Mouse (Mus musculus) fat pad, adult 2 months (tissue): ENCODE data around the gene Os9.
"Not testable (repeated sequence)": the region's sequence is repeated elsewhere in the genome, so short reads cannot be mapped to it uniquely, and the experiment has no call there.

Source experiments
- DNase-seq: peaks from one replicate; pipeline ENCODE4 v3.0.0-alpha.2; 2011; ENCODE audit warnings: low read depth, low spot score; ENCODE audit errors: extremely low read depth

Gene Os9

DNA sequence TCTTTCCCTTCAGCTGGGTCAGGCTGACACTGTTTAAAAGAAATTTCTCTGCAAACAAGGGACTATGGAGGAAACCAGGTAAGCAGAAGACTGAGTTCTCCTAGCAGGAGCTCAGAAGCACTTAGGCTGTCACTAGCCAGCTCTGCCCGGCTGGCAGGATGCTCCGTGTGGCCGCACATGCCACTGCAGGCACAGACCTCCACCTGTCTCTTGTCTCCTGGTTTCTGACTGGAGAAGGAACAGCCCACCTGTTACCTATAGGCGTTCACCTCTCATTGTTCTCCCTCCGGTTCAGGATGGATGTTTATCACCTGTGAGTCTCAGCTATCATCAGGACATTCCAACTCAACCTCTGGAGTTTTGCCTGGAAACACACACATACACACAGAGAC is 37.0 kb downstream of the Os9 start:
- no peak for DNase-seq

DNA sequence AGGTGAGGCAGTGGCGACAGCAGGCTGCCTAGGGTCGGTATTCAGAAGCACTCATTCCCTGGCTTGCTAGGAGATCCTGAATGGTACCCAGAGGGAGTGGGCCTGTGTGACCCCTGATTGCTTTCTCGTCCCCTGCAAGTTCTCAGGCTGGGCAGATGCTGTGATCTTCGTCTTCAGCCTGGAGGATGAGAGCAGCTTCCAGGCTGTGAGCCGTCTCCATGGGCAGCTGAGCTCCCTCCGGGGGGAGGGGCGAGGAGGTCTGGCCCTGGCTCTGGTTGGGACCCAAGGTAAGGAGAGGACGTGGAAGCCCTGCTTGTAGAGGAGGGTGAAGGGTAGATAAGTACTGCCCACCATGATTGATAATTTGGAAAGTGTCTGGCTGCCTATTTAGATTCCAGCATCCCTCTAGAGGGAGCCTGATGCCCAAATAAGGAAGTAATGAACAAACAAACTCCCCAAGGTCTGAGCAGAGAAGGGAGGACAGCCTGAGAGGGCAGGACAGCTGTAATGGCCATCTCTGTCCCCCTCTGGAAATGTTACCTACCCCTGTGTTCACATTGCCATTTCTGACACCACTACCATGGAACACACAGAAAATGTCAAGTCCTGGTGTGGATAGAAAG is 37.5 kb downstream of the Os9 start:
- no peak for DNase-seq

DNA sequence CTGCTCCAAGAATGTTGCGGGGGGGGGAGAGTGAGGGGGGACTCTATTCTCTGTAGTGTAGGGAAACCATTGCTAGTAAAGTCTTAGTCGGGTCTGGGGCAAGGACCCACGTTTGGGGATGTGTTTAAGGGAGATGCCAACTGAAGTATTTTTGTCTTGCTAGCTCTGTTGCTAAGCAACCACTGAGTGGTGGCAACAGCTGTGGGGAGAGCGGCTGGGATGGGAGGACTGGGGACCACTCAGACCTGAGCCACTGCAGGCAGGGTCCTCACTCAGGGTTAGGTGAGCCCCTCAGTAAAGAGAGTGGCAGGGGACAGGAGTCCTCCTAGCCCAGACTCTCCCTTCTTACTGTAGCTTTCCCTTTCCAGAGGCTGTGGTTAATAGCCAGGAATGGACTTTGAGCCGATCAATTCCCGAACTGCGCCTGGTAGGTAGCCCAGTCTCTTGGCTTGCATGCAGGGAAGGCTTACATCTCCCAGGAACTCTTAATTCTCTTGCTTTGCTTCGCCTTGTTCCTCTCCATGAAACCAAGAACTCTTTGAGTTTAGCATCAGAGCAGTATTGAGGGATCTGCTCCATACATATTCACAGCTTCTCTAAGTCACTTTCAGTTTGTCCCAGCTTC is 38.8 kb downstream of the Os9 start:
- DNase-seq, result no peak

DNA sequence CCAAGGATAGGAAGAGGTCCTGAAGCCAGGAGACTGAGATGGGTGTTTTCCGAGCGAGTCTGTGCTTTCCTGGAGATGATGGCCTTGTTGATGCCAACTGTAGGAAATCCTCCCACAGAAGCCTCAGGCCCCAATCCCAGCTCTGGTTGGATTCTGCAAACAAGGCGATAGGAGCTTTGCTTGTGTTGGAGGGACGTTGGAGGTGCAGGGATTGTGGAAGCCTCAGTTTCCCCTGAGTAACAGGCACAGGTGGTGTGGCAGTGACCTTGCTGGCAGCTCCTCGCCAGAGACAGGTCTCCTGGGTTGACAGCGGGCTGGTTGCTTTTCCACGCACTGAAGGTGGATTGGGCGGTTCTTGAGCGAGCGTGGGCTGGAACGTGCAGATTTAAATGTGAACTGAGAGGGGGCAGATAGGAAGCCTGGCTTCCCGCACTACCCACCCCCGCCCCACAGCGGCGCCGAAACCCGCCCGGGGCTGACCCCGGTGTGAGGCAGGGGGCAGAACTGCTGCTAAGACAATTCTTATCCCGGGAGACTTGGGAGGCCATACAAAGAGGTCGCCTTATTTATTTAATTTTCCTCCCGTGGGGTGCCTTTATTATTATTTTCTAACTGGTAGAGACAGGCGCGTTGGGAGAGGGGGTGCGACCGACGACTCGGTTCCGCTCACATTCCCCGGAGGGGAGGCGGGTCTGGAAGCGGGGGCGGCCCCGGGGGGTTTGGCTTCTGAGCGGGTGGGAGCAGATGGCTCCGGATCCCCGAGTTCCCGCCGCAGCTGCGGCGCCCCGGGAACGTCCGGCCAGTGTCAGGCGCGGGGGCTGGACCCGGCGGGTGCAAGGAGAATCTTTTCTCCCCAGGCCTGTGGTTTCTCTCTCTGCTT is 39.8 kb downstream of the Os9 start:
- DNase-seq, result no peak

DNA sequence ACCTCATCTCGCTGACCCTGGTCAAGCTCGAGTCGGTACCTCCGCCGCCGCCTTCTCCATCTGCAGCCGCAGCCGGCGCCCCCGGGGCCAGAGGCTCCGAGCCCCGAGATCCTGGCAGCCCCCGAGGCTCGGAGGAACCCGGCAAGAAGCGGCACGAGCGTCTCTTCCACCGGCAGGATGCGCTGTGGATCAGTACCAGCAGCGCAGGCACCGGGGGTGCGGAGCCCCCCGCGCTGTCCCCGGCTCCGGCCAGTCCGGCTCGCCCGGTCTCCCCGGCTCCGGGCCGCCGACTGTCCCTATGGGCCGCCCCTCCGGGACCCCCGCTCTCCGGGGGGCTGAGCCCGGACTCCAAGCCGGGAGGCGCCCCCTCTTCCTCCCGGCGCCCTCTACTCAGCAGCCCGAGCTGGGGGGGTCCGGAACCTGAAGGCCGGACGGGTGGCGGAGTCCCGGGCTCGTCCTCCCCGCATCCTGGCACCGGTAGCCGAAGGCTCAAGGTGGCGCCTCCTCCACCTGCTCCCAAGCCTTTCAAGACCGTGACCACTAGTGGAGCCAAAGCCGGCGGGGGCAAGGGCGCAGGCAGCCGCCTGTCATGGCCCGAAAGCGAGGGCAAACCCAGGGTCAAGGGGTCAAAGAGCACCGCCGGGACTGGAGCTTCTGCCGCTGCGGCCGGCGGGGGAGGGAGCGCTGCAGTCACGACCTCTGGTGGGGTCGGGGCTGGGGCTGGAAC is 41.1 kb downstream of the Os9 start:
- DNase-seq, result no peak

DNA sequence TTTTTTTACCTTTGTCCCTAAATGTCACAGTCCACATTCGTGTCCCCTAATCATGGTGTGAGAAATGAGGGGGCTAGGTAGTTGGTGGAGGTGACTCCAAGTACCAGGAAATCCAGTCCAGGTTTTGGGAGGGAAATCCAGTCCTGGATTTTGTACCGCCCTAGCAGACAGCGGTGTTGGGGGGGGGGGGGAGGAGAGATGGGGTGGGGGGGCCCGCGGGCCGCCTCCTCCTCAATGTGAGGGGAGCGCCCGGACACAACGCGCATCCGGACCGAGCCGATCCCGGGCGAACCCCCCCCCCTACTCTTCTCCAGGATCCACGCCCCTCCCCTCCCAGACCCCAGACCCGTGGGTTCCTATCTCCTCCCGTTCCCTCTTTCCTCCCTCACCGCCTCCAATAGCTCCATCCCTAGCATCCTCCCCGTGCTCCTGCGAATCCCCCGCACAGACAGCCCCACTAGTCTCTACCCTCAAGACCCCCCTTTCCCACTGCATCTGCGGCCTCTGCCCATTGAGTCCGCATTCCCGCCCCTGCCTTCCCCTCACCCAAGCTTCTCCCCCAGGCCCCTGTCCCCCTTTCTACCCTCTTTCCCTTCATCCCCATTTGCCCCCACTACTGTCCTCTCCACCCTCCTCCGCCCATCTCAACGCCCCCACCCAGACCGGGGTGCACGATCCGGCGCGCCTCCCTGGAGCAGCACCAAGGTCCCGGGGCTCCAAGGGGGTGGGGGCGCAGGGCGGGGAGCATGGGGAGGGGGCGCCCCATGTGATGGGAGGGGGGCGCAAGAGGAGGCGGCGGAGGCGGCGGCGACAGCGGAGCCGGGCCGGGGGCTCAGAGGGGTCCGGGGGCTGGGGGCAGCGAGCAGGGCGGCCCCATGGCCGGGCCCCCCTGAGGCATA is 42.0 kb downstream of the Os9 start:
- DNase-seq, result no peak

DNA sequence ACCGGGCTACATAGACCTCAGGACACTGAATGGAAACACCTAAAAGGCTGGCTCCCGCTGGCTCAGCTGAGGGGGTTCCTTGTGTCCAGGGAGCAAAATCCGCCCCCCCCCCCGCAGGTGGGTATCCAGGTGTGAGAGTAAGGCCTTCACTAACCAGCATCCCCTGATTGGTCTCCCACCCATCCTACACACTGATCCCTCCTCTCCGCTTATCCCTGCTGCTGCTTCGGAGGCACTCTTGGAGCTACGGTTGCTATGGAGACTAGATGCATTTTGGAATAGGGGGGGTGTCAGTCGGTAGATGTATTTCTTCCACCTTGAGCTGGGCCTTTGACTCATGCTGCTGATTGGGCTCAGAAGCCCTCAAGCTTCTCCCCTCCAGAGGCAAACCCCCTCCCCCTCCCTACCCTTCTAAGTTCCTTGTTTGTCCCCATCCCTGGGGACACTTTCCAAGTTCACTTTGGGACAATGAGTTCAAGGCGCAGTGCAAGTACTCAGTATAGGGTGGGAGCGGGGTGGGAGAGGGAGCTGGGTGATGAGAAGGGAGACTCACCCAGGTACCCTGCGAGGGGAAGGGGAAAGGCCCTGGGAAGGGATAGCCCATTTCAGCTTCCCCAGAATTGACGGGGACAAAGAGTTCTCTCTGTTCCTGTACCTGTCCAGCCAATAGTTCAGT is 42.8 kb downstream of the Os9 start:
- DNase-seq, result no peak

DNA sequence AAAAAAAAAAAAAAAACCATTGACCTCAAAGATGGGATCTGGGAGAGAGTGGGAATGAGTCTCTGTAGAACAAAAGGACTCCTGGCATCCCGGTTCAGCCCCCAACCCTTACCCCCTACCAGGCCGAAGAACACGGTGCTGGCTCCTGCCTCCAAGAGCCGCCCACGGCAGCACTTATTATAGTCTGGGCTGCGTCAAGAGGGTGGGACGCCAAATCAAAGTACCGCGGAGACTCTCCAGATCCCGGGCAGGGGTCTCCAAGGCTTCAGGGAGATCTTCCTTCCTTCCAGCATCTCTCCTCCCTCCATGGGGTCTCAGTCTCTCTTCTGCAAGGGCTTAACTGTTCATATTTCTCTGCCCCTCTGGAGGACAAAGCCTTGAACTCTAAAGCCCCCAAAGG is 43.4 kb downstream of the Os9 start:
- DNase-seq, result no peak

DNA sequence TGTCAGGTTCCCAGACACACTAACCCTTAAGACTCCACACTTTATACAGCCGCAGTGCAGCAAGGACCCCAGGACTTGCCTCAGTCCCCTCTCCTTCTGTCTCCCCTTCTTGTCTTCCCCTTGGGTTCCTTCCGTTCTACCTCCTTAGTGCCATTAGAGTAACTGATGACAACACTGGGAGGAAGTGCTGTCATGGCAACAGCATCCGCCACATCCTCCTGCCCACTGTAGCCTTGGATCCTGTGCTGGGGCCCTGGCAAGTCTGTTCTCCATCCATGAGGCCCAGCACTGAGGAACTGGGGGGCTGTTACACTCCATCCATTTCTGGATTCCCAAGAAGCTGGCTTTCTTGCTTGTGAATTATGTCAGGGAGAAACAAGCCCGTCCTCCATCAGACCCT is 44.8 kb downstream of the Os9 start:
- no peak for DNase-seq

DNA sequence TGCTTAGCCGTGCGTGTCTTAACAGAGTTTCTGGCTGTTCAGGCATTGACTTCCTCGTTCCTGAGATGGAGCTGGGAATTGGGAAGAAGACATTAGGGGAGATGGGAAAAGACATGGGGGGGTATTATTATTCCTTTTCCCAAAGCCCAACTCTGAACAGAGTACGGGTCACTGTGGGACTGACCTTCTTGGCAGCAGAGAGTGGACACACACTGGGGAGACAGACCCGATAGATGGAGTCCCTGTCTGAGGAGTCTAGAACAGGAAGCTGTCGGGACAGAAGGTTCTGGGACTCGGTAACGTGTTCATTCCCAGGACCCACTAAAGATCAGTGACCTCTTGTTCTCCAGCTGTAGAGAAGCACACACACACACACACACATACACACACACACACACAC is 45.3 kb downstream of the Os9 start:
- no peak for DNase-seq

DNA sequence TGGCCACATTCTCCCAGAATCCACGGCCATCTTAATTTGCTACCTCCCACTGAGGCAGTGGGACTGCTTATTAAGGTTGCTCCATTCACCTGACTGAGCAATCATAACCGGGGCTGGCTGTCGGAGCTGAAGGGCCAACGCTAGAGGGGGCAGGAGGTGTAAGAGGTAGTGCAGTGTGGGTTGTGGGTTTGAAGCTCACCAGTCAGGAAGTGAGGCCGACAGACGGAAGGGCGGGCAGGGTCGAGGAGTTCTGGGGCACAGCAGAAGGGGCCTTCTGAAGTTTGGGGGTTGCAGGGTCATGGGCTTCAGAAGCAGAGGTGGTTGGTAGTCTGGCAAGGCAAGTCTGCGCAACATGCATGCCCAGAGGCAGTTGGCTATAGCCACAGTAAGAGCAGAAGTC is 45.9 kb downstream of the Os9 start, which contains the start of gene Agap2:
Gene Agap2 (plus strand): TSS at position 205 of the 400 bp plus-strand sequence.
- no peak for DNase-seq

DNA sequence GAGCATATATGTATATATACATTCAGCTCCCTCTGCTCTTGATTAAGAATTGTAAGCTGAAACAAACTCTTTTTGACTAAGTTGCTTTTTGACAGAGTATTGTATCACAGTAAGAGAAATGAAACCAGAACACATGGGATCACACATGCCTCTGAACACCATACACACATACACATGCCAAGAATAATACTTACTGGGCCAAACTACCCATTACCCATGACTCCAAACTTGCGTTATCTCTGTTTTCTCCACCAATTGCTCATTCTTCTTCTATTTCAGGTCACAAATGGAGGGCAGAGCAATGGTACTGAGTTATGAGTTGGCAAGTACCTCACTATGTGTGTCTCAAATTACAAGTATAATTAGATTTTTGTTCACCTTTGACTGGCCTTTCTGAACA is 47.0 kb downstream of the Os9 start:
- no peak for DNase-seq

DNA sequence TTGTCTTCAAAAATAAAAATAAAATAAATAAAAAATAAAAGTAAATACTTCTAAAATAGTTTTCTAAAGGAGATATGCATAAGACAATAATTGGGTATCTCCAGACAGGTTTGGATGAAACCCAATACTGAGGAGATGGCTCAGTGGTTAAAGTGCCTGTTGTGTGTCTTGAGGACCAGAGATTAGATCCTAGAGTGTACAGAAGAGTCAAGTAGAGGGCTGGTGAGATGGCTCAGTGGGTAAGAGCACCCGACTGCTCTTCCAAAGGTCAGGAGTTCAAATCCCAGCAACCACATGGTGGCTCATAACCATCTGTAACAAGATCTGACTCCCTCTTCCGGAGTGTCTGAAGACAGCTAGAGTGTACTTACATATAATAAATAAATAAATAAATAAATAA is 48.0 kb downstream of the Os9 start:
- not testable (repeated sequence) for DNase-seq

DNA sequence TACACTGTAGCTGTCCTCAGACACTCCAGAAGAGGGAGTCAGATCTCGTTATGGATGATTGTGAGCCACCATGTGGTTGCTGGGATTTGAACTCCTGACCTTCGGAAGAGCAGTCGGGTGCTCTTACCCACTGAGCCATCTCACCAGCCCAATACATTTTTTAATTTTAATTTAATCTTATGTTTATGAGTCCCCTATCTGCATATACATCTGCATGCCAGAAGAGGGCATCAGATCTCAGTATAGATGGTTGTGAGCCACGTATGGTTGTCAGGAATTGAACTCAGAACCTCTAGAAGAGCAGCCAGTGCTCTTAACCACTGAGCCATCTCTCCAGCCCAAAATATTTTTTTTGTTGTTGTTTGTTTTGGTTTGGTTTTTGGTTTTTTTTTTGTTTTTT is 48.7 kb downstream of the Os9 start:
- not testable (repeated sequence) for DNase-seq

DNA sequence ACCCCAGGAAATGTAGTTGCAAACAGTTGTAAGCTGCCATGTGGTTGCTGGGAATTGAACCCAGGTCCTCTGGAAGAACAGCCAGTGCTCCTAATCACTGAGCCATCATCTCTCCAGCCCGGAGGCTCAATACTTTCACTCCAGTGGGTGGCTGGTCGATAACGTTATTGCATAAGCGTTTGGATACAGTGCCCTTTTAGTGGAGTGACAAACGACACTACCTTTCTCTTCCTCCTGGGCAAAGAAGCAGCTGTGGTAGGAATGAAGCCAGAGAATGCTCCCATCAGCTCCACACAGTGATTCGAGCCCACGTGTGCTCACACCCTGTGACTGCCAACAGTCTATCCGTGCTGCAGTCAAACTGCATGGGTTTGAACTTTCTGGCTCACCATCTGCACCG is 49.7 kb downstream of the Os9 start:
- DNase-seq, result no peak

DNA sequence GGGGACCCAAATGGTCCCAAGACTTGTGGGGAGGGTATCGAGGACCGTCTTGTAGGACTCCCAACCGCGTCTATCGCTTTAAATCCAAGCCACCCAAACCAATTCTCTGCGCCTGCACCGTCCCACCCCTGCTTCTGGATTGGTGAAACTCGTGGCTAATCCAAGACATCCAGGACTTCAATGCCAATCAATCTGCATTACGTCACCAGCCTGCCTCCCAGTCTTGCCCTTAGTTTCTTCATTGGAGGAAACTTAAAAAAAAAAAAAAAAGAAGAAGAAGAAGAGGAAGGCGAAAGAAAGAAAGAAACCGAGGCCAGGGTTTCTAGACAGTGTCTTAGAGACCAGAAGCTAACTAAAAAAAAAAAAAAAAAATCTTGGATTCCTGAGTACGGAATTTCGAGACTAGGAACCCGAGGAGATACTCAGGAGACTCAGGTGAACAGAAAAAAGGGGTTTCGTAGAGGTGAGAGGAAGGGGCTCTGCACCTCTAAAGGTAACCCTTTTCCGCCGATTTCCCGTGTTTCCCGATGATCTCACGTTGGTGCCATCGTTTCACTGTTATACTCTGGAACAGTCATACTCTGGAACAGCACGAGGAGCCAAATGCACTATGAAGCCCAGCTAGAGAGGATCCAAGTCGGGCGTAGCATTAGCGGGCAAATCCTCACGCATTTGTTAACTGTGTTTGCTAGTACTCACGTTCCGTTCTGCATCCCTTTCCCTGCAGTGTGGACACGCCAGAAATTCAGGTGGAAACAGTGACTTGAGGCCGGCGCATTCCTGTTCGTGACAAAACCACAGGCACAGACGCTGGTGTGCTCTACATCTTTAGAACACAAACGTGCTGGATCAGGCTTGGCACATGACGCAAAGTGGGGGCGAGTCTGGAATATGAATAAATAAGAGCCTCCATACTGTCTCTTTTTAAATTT is 50.5 kb downstream of the Os9 start, which contains the start of gene Tspan31:
Gene Tspan31 (minus strand): TSS at position 75 of the 932 bp plus-strand sequence.
- DNase-seq, result peak; percentile 92

DNA sequence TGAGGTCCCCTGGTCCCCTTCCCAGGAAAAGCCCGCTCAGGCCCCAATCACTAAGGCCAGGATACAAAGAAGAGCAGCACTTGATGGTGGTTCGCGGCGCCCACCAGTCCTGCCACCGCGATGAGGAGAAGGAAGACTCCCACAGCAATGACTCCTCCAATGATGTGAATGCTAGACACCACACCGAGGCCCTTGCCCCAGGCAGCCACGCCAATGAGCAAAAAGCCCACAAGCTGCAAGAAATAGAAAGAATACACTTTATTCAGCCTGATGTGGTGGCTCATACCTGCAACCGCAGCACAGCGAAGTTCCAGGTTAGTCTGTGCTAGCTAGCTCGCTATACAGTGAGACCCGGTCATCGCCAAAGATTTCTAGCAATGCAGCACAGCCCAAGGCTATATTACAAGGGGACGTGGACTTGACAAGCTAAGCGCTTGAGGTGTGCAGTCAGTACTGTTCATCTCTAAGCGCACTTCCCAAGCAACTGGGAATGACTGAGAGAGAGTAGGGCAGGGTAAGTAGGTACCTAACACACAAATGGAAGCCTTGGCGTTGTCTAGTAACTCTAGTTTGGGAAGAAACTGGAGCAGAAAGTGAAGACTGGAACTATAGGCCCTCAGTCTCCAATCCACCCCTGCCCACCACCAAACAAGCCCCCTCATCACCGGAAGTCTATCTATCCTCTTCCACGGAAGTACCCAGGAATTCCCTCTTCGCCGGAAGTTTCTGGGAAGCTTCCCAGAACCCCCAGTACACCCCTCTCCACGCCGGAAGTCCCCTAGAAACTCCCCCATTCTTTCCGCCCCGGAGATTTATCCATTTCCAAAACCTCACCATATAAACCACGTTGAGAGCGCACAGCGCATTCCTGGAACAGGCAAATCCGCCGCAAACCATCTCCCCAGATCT is 51.4 kb downstream of the Os9 start:
- no peak for DNase-seq
